Mouse (Mus musculus) spleen, postnatal 14 days (tissue): ENCODE measurements around the gene Prcc.
A peak's percentile ranks its signal among the peaks of the same experiment; 100 is the strongest.

Source experiments
- DNase-seq, 2 experiments: peaks; one replicate each; pipeline ENCODE4 v3.0.0; 2021 to 2022; ENCODE audit warnings: low spot score in 2 of 2

The Prcc gene

GRCm38 (mm10) chr3:87885281-87886003 is at the start of gene Prcc:
Prcc (minus strand) TSS chr3:87885608.
- peak; percentile 74 to 78 for DNase-seq

- DNase-seq = no peak
Measured at GRCm38 (mm10) chr3:87935201-87935600, 49.8 kb upstream of the Prcc start.

- DNase-seq = no peak
Measured at GRCm38 (mm10) chr3:87934501-87934900, 49.1 kb upstream of the Prcc start.

GRCm38 (mm10) chr3:87934026-87934425 is 48.6 kb upstream of the Prcc start:
- DNase-seq = no peak

DNA sequence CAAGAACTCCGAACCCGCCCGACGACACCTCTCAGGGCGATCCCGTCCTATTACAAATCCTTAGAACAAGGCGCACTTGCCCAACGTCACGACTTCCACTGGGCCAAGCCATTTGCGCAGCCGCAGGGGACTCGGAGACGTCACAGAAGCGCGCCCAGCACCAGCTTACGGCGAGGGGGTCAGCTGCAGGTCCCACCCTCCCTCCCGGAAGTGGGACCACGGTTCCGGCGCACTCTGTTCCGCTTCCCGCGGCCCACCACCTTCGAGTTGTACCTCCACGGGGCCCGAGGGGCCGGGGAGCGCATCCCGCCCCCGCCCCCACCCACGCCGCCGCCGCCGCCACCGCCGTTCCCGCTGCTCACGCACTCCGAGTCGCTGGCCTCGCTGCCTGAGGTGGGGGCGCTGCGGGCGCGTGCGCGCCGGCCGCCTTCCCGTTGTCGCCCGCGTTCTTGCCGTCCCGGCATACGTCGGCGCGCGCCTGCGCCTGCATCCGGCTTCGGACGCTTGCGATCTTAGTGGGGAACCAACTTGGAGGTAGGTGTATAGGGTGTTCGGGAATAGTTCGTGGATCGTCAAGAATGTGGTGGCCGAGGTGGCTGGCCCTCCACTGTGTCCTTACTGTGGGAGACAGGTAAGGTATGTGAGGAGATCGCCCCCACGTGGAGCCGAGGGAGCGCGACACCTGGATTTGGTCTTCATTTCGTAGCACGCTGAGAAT is 44.8 kb upstream of the Prcc start, which contains the start of the genes Isg20l2 and Rrnad1:
TSS of gene Isg20l2 (plus strand) at position 237 of the 718 bp plus-strand sequence.
TSS of gene Rrnad1 (minus strand) at position 640 of the 718 bp plus-strand sequence.
- peak; percentile 86 to 90 for DNase-seq

DNA sequence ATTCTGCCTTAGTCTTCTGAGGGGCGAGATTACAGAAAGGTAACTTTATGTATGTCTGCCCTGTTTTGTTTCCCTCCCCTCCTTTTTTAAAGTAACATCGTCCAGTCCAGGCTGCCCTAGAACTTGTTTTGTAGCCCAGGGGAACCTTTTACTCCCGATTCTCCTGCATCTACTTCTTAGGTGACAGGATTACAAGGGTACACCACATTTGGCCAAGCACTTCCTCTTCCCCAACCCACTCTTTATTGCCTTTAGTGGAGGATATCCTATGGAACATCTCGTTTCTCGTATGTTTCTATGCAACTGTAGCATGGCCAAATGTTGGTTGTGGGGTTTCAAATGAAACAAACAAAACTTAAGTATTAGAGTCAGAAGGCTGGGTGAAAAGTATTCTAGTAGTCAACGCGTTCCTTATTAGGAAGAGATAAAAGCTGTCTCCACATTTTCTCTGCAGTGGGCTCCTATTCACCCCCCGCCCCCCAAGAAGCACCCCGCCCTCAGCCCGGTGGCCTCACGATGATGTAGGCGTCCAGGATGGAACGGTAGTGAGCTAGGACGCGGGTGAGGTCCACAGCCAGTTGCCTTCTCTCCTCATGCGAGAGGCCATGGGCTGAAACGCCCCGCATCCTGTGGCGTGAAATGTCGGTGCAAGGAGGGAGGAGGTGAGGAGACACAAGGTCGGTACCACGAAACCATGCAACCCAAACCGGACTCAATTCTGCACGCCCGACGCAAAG is 44.1 kb upstream of the Prcc start:
- no peak for DNase-seq

DNA sequence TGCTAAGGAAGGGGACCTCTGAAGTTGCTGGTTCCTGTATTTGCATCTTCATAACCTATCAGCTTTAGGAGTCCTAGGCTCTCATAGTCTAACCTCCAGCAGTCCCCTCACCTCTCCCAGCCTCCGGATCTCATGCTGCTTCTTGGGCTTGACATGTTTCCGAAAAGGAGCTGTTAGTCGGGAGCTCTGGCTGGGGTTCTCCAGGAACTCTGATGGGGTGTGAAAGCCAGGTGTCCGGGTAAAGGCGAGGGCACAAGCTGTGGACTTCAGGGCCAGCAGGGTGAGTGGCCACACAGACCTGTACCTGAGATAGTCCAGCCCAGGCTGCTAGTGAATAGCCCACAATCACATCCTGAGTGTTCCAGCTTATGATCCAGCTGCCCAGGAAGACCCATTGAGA is 42.0 kb upstream of the Prcc start:
- DNase-seq = no peak

- DNase-seq = no peak
Measured at GRCm38 (mm10) chr3:87924996-87925395, 39.6 kb upstream of the Prcc start.

DNA sequence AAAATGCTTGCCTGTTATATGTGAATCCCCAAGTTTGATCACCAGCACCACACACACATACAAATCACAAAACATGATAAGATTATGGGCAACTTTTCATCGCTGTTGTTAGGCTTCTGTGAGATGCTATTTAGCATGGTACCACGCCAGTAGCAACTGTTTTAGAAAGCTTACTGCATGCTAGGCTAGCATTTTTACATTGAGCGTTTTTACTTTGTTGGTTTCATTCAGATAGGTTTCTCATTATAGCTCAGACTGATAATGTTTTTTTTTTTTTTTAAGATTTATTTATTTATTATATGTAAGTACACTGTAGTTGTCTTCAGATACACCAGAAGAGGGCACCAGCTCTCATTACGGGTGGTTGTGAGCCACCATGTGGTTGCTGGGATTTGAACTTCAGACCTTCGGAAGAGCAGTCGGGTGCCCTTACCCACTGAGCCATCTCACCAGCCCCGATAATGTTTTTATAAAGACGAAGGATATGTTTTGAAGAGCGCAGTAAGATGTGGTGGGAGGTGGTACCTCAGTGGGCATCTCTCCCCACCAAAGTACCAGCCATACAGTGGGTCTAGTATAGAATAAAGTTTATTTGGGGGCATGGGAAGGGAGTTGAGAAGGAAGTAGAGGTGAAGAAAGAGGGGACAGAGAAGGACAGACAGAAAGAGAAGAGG is 35.0 kb upstream of the Prcc start:
- no peak for DNase-seq

GRCm38 (mm10) chr3:87919336-87920108 is 34.1 kb upstream of the Prcc start, which contains the start of gene Mrpl24:
Mrpl24 (plus strand) TSS chr3:87919506.
- DNase-seq = peak; percentile 21 to 50

DNA sequence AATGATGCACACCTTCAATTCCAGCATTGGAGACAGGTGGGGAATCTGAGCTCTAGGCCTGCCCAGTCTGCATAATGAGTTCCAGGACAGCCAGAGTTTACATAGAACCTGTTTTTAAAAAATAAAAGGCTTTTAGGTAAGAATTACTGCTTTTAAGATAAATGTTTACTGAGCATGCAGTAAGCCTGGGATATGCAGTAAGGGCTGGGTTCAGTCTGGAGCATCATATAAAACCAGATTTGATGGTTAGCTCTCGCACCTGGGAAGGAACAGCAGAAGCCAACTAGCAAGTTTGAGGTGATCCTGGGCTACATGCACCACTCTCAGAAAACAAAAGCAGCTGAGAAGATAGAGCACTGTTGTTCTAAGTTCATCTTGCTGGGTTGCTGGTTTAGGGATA is 33.1 kb upstream of the Prcc start:
- DNase-seq = no peak

- DNase-seq = no peak
Measured at GRCm38 (mm10) chr3:87916990-87917389, 31.6 kb upstream of the Prcc start.

- DNase-seq = no peak
Measured at GRCm38 (mm10) chr3:87913891-87914290, 28.5 kb upstream of the Prcc start.

- no peak for DNase-seq
Measured at GRCm38 (mm10) chr3:87913491-87913890, 28.1 kb upstream of the Prcc start.

- no peak for DNase-seq
Measured at GRCm38 (mm10) chr3:87910573-87911141, 25.2 kb upstream of the Prcc start.

DNA sequence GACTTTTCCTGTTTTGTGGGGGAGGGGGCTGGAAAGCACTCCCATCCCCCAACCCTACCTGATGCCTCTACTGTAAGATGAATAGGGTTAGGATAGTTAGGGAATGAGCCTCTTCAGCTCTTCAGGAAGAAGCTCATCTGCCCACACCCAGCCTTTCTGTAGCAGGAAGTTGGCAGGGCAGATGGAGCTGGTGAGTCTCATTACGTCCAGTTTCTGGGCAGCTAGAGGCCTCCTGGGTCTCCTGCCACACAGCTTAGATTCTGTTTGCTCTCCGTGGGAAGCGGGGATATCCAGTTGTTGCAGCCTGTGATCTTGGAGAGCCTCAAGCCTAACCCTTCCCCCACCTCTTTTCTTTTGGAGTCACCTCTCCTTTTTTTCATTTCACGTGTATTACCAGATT is 24.5 kb upstream of the Prcc start:
- DNase-seq = no peak

GRCm38 (mm10) chr3:87909381-87909780 is 24.0 kb upstream of the Prcc start:
- no peak for DNase-seq

GRCm38 (mm10) chr3:87907906-87908305 is 22.5 kb upstream of the Prcc start:
- DNase-seq = no peak

DNA sequence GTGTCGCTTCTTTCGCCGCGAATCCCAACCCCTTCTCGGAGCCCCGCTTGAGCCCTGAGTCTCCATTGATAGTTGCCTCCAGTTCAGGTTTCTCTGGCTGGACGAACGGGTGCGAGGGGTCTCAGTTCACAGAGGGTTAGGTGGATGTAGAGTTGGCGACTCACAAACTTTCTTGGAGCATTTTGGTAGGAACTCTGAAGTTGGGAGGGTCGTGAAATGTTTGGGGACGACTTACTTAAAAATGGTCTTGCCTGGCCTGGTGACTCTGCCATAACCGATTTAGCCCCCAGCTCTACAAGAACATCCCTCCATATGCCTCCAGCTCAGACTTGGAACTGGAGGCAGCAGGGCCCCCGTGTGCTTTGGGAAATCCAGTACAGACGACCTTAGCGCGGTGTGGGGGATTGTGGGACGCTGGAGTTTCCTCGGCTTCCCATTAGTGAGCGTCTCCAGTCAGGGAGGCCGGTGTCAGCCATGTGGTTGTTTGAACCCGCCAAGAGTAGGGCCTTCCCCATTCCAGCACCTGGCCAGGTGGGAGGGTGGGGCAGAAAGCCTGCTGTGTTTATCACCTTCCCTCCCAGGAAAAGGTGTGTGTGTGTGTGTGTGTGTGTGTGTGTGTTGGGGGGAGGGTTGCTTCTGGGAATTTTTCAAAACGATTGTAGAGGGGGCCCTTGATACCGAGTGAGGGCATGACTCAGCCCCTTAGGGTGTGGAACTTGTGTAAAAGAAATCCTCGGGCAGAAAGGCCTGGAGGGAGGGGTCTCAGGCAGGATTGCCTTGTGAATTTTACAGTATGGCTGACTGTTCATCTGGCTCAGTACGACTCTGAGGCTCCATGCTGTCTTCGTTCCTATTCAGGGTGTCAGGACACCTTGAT is 21.8 kb upstream of the Prcc start:
- no peak for DNase-seq

- peak; percentile 30 for DNase-seq
Measured at GRCm38 (mm10) chr3:87906601-87906980, 21.2 kb upstream of the Prcc start.
